Mouse (Mus musculus) liver, embryonic 16.5 days (tissue): Measurements from ENCODE around the gene Psmd4. TPM values are rescaled to one million over a fixed set of nuclear protein-coding genes. Genes with fewer than 3 reads are reported as not detected.

ENCODE experiments used
- ATAC-seq: fragments of 200-750 bp; cut with Nextera tagmentation; 2 replicates; pipeline ENCODE4 v1.8.0; 2017; ENCODE audit warnings: low read depth, mild to moderate bottlenecking, moderate number of reproducible peaks, moderate library complexity
- H3K27ac ChIP-seq: fragments of 300-500 bp; sonication (generic); 2 replicates; pipeline ENCODE4 v1.5.1; 2014; ENCODE audit warnings: mild to moderate bottlenecking, low read length
- H3K27me3 ChIP-seq: fragments of 300-500 bp; sonication (generic); 2 replicates; pipeline ENCODE4 v1.6.1; 2014; ENCODE audit warnings: low read depth, low read length, mixed read lengths; ENCODE audit not compliant: control insufficient read depth, insufficient read depth
- H3K36me3 ChIP-seq: fragments of 300-500 bp; sonication (generic); 2 replicates; pipeline ENCODE4 v1.6.1; 2014; ENCODE audit warnings: mild to moderate bottlenecking; ENCODE audit not compliant: control insufficient read depth, insufficient read depth
- H3K4me1 ChIP-seq: fragments of 300-500 bp; sonication (generic); 2 replicates; pipeline ENCODE4 v1.6.1; 2014; ENCODE audit warnings: low read depth, low read length, mixed read lengths; ENCODE audit not compliant: control insufficient read depth
- H3K4me2 ChIP-seq: fragments of 300-500 bp; sonication (generic); 2 replicates; pipeline ENCODE4 v1.6.1; 2014; ENCODE audit warnings: low read depth, low read length, mixed read lengths
- H3K4me3 ChIP-seq: fragments of 300-500 bp; sonication (generic); 2 replicates; pipeline ENCODE4 v1.5.1; 2014; ENCODE audit warnings: low read depth, mild to moderate bottlenecking, low read length
- H3K9ac ChIP-seq: fragments of 300-500 bp; sonication (generic); 2 replicates; pipeline ENCODE4 v1.6.1; 2014; ENCODE audit warnings: low read depth, low read length
- H3K9me3 ChIP-seq: fragments of 300-500 bp; sonication (generic); replicated peaks from 2 replicates; pipeline ENCODE4 v1.6.1; 2016; ENCODE audit warnings: low read length; ENCODE audit not compliant: control insufficient read depth
- WGBS: fragments of 180-500 bp; shearing (Covaris S2); extraction: QIAGEN DNeasy Blood & Tissue Kit; methylation state at CpG from one replicate; pipeline ENCODE4 v1.1.7; 2014; ENCODE audit not compliant: insufficient replicate concordance; 5-methylcytosine and 5-hydroxymethylcytosine counted together
- microRNA-seq: library from miRNA; unstranded; fragments of <30 nt; microRNA quantifications from one replicate; pipeline ENCODE4, GENCODE M21; 2016
- polyA plus RNA-seq: library from polyadenylated mRNA; unstranded; fragments of >200 nt; fragmentation: Nextera tagmentation; extraction: Ambion mirVana; gene quantifications from 2 replicates; pipeline ENCODE4 v1.2.1, GENCODE M21; 2015

The Psmd4 gene
- polyA plus RNA-seq, 1 experiment from 2014 or later: 146 TPM

DNA sequence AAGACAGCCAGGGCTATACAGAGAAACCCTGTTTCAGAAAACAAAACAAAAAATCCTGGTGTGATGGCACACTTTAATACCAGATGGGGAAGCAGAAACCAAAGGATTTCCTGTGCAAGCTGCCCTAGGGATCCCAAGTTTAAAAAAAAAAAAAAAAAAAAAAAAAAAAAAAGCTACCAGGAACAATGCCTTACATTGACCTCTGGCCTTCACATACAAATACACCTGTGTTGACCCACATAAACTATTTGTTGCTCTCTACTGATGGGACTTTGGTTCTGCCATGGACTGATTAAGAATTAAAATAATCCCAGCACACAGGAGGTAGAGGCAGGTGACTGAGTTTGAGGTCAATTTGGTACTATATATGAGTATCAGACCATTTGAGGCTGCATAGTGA is 39.1 kb downstream of the Psmd4 start:
- Histone ChIP-seq H3K9me3 (no peaks in the 10 kb centered on the region), H3K4me3 (no peak overlapping the region), H3K4me2 (no peak overlapping the region), H3K27ac (no peak overlapping the region), H3K9ac (no peak overlapping the region), H3K36me3 (peaks cover 37% of the 10 kb centered on the region), H3K27me3 (no peaks in the 10 kb centered on the region), H3K4me1 (peaks cover 5% of the 10 kb centered on the region)
- ATAC-seq: no peak

DNA sequence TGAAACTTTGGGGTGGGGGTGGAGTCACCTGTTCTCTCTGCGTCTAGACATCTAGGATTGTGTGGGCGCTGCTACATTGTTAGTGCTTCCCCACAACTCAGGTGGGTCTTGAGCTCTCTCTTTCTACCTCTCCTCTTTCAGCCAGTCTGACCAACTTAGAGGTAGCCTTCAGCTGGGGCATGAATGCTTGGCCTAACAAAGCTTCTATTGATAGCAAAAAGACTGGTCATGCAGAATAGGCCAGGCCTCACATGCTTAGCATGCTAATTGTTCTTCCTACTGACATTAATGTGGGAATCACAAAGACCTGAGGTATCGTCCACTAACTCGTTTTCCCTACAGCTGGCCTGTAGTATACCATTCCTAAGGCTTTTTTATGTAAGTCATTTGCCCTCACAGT is 39.8 kb downstream of the Psmd4 start:
- no peaks in the 10 kb centered on the region for H3K27me3 ChIP-seq
- H3K9ac ChIP-seq: no peak overlapping the region
- no peak for ATAC-seq
- peaks cover 5% of the 10 kb centered on the region for H3K4me1 ChIP-seq
- no peak overlapping the region for H3K4me2 ChIP-seq
- no peak overlapping the region for H3K27ac ChIP-seq
- no peaks in the 10 kb centered on the region for H3K9me3 ChIP-seq
- WGBS: 83% methylated on average over 4 of the region's 4 CpGs
- H3K4me3 ChIP-seq: no peak overlapping the region
- peaks cover 37% of the 10 kb centered on the region for H3K36me3 ChIP-seq

DNA sequence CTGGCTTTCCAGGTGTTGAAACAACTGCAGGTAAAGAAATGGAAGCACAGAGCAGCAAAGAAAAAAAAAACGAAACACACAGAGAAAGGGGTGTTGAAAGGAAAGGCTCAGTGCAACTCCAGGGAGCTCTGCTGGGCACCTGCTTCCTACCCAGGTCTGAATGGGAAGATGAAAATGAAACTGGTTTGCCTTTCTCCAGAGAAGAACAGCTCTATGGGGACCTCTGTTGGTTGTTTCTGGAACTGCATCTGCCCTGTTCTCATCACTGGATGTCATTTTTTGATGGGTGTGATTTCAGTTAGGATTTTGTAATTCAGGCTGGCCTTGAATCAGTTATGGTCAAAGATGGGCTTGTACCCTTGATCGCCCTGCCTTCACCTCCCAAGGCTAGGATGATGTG is 45.5 kb downstream of the Psmd4 start:
- no peak overlapping the region for H3K4me3 ChIP-seq
- 25% methylated on average over 2 of the region's 2 CpGs for WGBS

DNA sequence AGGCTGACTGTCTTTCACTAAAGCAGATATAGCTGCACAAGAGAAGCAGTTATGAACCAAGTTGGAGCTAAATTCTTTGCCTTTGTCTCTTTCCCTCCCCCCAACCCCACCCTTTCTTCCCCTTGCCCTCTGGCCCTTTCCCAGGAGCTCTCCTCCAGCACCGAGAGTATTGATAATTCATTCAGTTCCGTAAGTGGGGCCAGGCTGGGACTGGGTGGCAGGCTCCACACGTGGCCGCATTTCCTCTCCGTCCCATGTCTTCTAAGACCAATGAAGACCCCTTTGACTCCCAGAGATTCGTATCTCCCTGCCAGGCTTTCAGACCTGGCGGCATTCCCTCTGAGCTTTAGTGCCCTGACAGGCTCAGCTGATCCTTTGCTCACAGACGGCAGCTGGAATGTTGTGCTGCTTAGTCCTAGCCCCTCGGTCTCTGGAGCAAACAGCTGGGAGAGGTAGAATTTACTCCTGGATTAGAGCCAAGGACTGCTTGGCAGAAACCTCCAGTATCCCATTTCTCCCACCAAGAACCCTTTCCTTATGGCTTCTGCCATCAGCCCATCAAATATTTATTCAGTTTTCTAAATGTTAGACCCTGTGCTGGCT is 53.2 kb downstream of the Psmd4 start:
- no peak for ATAC-seq
- Histone ChIP-seq H3K9ac (no peak overlapping the region), H3K27me3 (no peaks in the 10 kb centered on the region), H3K36me3 (peaks cover 14% of the 10 kb centered on the region), H3K4me3 (no peak overlapping the region), H3K27ac (0 out of 2 replicates have a peak overlapping the region, but pooled peaks have one; percentile 7), H3K9me3 (no peaks in the 10 kb centered on the region), H3K4me1 (peaks cover 24% of the 10 kb centered on the region), H3K4me2 (no peak overlapping the region)
- 74% methylated on average over 9 of the region's 9 CpGs for WGBS

More for the DNA sequence above, 45.5 kb downstream of the Psmd4 start:
- Histone ChIP-seq H3K27me3 (no peaks in the 10 kb centered on the region), H3K4me1 (peaks cover 2% of the 10 kb centered on the region; the same call in 1 of the 2 replicates), H3K9ac (no peak overlapping the region), H3K36me3 (peaks cover 41% of the 10 kb centered on the region), H3K27ac (no peak overlapping the region), H3K4me2 (no peak overlapping the region), H3K9me3 (no peaks in the 10 kb centered on the region)
- no peak for ATAC-seq

DNA sequence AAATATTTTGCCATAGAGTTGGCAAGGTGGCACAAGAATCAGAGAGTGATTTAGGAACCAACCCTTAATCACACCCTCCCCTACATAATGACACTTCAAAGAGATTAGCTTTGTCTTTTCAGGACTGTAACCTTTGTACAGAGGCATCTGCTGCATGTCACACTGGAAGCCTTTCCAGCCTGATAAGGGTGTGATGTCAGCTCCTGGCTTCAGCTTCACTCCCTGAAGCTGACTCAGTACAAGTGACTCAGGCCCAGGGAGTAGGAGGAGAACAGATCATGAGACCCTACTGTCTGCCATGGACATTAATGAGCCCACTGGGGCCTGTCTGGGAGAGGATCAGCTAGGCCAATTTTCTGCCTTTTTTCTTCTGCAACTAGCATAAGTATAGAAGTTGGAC is 54.8 kb downstream of the Psmd4 start:
- Histone ChIP-seq H3K9me3 (no peaks in the 10 kb centered on the region), H3K4me1 (peaks cover 24% of the 10 kb centered on the region), H3K4me3 (no peak overlapping the region), H3K27me3 (no peaks in the 10 kb centered on the region), H3K36me3 (peaks cover 15% of the 10 kb centered on the region), H3K9ac (no peak overlapping the region), H3K27ac (no peak overlapping the region), H3K4me2 (no peak overlapping the region)
- ATAC-seq: peak; percentile 79

DNA sequence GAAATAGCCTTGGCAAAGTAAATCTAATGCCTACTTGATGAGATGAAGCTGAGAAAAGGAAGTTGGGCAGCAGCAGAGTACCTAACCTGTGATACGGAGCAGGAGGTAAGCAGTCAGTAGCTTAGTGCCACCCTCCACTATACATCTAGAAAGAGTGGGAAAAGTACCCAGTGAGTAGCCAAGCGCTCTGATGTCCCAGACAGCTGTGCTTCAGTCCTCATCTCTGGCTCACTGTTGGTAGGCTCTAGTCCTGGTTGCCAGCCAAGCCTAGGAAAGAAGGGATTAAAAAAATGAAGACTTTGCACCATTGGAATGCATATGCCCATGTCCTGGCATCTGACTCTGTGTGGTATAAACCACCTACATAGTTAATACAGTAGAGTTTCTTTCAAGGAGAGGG is 56.9 kb downstream of the Psmd4 start:
- H3K27me3 ChIP-seq: no peaks in the 10 kb centered on the region
- no peaks in the 10 kb centered on the region for H3K9me3 ChIP-seq
- no peak overlapping the region for H3K9ac ChIP-seq
- WGBS: 85% methylated on average over 2 of the region's 2 CpGs
- no peak overlapping the region for H3K27ac ChIP-seq
- ATAC-seq: no peak
- H3K36me3 ChIP-seq: peaks cover 14% of the 10 kb centered on the region
- H3K4me1 ChIP-seq: peaks cover 24% of the 10 kb centered on the region
- no peak overlapping the region for H3K4me2 ChIP-seq
- no peak overlapping the region for H3K4me3 ChIP-seq

DNA sequence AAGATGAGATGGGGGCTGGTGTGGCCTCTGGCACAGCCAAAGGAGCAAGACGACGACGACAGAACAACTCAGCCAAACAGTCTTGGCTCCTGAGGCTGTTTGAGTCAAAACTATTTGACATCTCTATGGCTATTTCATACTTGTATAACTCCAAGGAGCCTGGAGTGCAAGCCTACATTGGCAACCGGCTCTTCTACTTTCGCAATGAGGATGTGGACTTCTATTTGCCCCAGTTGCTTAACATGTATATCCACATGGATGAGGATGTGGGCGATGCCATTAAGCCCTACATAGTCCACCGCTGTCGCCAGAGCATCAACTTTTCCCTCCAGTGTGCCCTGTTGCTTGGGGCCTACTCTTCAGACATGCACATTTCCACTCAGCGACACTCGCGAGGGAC is 58.1 kb downstream of the Psmd4 start:
- WGBS: 84% methylated on average over 11 of the region's 11 CpGs

More for the DNA sequence above, 58.1 kb downstream of the Psmd4 start:
- H3K27me3 ChIP-seq: no peaks in the 10 kb centered on the region
- no peaks in the 10 kb centered on the region for H3K9me3 ChIP-seq
- H3K4me2 ChIP-seq: no peak overlapping the region
- peaks cover 23% of the 10 kb centered on the region for H3K4me1 ChIP-seq
- H3K9ac ChIP-seq: no peak overlapping the region
- H3K27ac ChIP-seq: no peak overlapping the region
- no peak for ATAC-seq
- no peak overlapping the region for H3K4me3 ChIP-seq
- peaks cover 14% of the 10 kb centered on the region for H3K36me3 ChIP-seq

Small RNA genes lying within 50 kb of the gene (microRNA-seq; reads per million reads assigned to microRNA genes)
- gene Mir7013: 3.2 reads per million, percentile 10 among the genes with 10 or more reads in this experiment

Other genes with a start within 250 kb of the Psmd4 start
- 2.4 and 3.4 TPM in 2 replicates for gene Pogz, start 205.0 kb downstream of the Psmd4 start, polyA plus RNA-seq
- gene Psmb4, start 155.7 kb downstream of the Psmd4 start, polyA plus RNA-seq: 138 and 157 TPM in 2 replicates
- gene Selenbp1, start 109.6 kb downstream of the Psmd4 start, polyA plus RNA-seq: 139 and 163 TPM in 2 replicates
- 1.2 TPM in 2 replicates for gene Rfx5, start 88.5 kb downstream of the Psmd4 start, polyA plus RNA-seq
- 7.8 and 11.6 TPM in 2 replicates for gene Pi4kb, start 67.9 kb downstream of the Psmd4 start, polyA plus RNA-seq
- 6.2 and 6.8 TPM in 2 replicates for gene Zfp687, start 27.2 kb downstream of the Psmd4 start, polyA plus RNA-seq
- 8.5 and 8.9 TPM in 2 replicates for gene Pip5k1a, start 64.3 kb upstream of the Psmd4 start, polyA plus RNA-seq
- 29.6 and 33.4 TPM in 2 replicates for gene Vps72, start 68.4 kb upstream of the Psmd4 start, polyA plus RNA-seq
- gene Tmod4, start 81.9 kb upstream of the Psmd4 start, polyA plus RNA-seq: 0.83 and 1.2 TPM in 2 replicates
- 24.7 and 25.5 TPM in 2 replicates for gene Scnm1, start 91.4 kb upstream of the Psmd4 start, polyA plus RNA-seq
- gene Lysmd1, start 91.5 kb upstream of the Psmd4 start, polyA plus RNA-seq: 7.5 and 7.8 TPM in 2 replicates
- 9.3 and 9.6 TPM in 2 replicates for gene Tnfaip8l2, start 99.7 kb upstream of the Psmd4 start, polyA plus RNA-seq
- gene Sema6c, start 117.8 kb upstream of the Psmd4 start, polyA plus RNA-seq: 0.19 and 0.20 TPM in 2 replicates
- gene Gabpb2, start 175.3 kb upstream of the Psmd4 start, polyA plus RNA-seq: 6.6 and 7.0 TPM in 2 replicates
- 36.4 and 37.3 TPM in 2 replicates for gene Cdc42se1, start 186.1 kb upstream of the Psmd4 start, polyA plus RNA-seq
- 1.8 and 2.0 TPM in 2 replicates for gene Mllt11, start 189.6 kb upstream of the Psmd4 start, polyA plus RNA-seq
- 0.07 TPM in 2 replicates for gene Gm128, start 199.0 kb upstream of the Psmd4 start, polyA plus RNA-seq
- gene Bnipl, start 208.6 kb upstream of the Psmd4 start, polyA plus RNA-seq: not detected in 2 replicates
- gene Mindy1, start 238.7 kb upstream of the Psmd4 start, polyA plus RNA-seq: 21.5 and 23.2 TPM in 2 replicates
- gene Prune1, start 239.5 kb upstream of the Psmd4 start, polyA plus RNA-seq: 8.8 and 9.5 TPM in 2 replicates